ENCODE assay signal across 18 mouse cellular contexts in the genomic region with DNA sequence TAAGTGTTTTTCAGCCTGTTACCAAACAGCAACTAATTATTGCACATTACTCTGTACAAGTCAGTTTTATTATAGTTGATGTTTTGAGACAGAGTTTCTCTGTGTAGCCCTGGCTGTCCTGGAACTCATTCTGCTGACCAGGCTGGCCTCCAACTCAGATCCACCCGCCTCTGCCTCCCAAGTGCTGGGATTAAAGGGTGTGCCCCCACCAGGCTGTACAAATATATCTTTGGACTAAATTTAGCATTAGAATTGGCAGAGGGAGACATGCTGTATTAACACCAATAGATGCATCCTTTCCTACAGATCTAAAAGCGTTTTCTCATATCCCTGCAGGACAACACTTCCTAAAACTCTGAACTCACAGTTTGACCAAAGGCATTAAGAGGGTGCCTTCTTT.
"Had no signal": no experiment of that assay in that cellular context is flagged by ENCODE, and none has a peak within 500 bp of the region (broad histone marks: within the 10 kb centered on the region; RNA-seq: fewer than 3 reads in every experiment).

No protein-coding gene starts in this region.

- ATAC-seq: hindbrain, embryonic 16.5 days; hindbrain, postnatal 0 days; inflammation-experienced regulatory T-cells, adult 6 months; intestine, embryonic 15.5 days; intestine, embryonic 16.5 days; intestine, postnatal 0 days had no signal

- H3K4me3 ChIP-seq: heart, embryonic 12.5 days; heart, embryonic 13.5 days; heart, embryonic 15.5 days; hindbrain, embryonic 10.5 days; hindbrain, embryonic 12.5 days; hindbrain, embryonic 13.5 days; hindbrain, embryonic 15.5 days; intestine, embryonic 15.5 days; kidney, embryonic 15.5 days; layer of hippocampus, adult 2 months; left cerebral cortex, adult 2 months had no signal

- H3K27ac ChIP-seq: heart, embryonic 13.5 days; heart, embryonic 15.5 days; hindbrain, embryonic 10.5 days; hindbrain, embryonic 12.5 days; hindbrain, embryonic 13.5 days; hindbrain, embryonic 14.5 days; hindbrain, embryonic 15.5 days; hindbrain, postnatal 0 days; intestine, embryonic 15.5 days; kidney, embryonic 15.5 days; kidney, postnatal 0 days; layer of hippocampus, adult 2 months; left cerebral cortex, adult 2 months had no signal
